Mouse (Mus musculus): ENCODE results near the gene Vwa5b2. TPM values are rescaled to one million over a fixed set of nuclear protein-coding genes. Genes with fewer than 3 reads are reported as not detected.

Vwa5b2 gene
- polyA plus RNA-seq, 1 experiment from 2014 or later, result 2.2 TPM

- ATAC-seq (ENCODE audit: low read depth), result no peak
- Histone ChIP-seq H3K9ac (ENCODE audit: low read depth, low read length) (no peak overlapping the region), H3K36me3 (ENCODE audit: control insufficient read depth, insufficient read depth, low read length) (no peaks in the 10 kb centered on the region), H3K4me3 (ENCODE audit: low read depth, low read length) (no peak overlapping the region), H3K27ac (replicated peaks; ENCODE audit: low read depth, low read length) (no peak overlapping the region), H3K4me1 (ENCODE audit: control insufficient read depth, insufficient read depth, low read length) (no peaks in the 10 kb centered on the region), H3K4me2 (ENCODE audit: low read depth, low read length) (no peak overlapping the region), H3K9me3 (ENCODE audit: control insufficient read depth, low read length) (no peaks in the 10 kb centered on the region), H3K27me3 (replicated peaks; ENCODE audit: control insufficient read depth, insufficient read depth, low read length) (peaks cover 34% of the 10 kb centered on the region)
- 92% methylated on average over 4 of the region's 4 CpGs for WGBS
- DNase-seq (ENCODE audit: low spot score), result no peak
Measured at GRCm38 (mm10) chr16:20595737-20596136, 6.5 kb downstream of the Vwa5b2 start.

GRCm38 (mm10) chr16:20596687-20597441, 7.6 kb downstream of the Vwa5b2 start:
- no peak overlapping the region for H3K27ac ChIP-seq (replicated peaks; ENCODE audit: low read depth, low read length)
- no peaks in the 10 kb centered on the region for H3K4me1 ChIP-seq (ENCODE audit: control insufficient read depth, insufficient read depth, low read length)
- no peaks in the 10 kb centered on the region for H3K36me3 ChIP-seq (ENCODE audit: control insufficient read depth, insufficient read depth, low read length)
- H3K4me2 ChIP-seq (ENCODE audit: low read depth, low read length), result no peak overlapping the region
- DNase-seq (ENCODE audit: low spot score), result no peak
- peaks cover 22% of the 10 kb centered on the region for H3K27me3 ChIP-seq (replicated peaks; ENCODE audit: control insufficient read depth, insufficient read depth, low read length)
- no peak overlapping the region for H3K9ac ChIP-seq (ENCODE audit: low read depth, low read length)
- no peak for ATAC-seq (ENCODE audit: low read depth)
- WGBS, result 46% methylated on average over 7 of the region's 7 CpGs
- no peak overlapping the region for H3K4me3 ChIP-seq (ENCODE audit: low read depth, low read length)
- no peaks in the 10 kb centered on the region for H3K9me3 ChIP-seq (ENCODE audit: control insufficient read depth, low read length)

DNA sequence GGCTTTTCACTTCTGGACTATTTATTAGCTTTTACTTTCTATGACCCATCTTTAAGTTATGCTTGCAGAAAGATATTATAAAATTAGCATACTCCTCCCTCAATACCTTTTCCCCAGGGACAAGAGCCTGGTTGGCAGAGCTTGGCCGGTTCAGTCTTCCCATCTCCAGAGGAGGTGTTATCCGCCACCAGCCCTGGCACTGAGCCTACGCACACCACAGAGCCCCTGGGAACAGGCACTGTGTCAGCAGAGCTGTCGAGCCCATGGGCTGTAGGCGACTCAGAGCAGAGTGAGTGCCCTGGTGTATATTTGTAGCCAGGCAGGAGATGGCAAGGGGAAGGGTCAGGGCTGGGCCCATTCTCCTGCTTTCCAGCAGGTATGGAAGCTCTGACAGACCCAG, 11.2 kb downstream of the Vwa5b2 start:
- DNase-seq (ENCODE audit: low spot score) (peak; percentile 14), ATAC-seq (ENCODE audit: low read depth) (no peak)
- peaks cover 13% of the 10 kb centered on the region; the same call in 1 of the 2 replicates for H3K36me3 ChIP-seq (ENCODE audit: control insufficient read depth, insufficient read depth, low read length)
- no peak overlapping the region for H3K4me3 ChIP-seq (ENCODE audit: low read depth, low read length)
- H3K4me2 ChIP-seq (ENCODE audit: low read depth, low read length), result no peak overlapping the region
- H3K4me1 ChIP-seq (ENCODE audit: control insufficient read depth, insufficient read depth, low read length), result no peaks in the 10 kb centered on the region
- WGBS, result 67% methylated on average over 5 of the region's 5 CpGs
- no peaks in the 10 kb centered on the region for H3K27me3 ChIP-seq (replicated peaks; ENCODE audit: control insufficient read depth, insufficient read depth, low read length)
- no peak overlapping the region for H3K27ac ChIP-seq (replicated peaks; ENCODE audit: low read depth, low read length)
- no peaks in the 10 kb centered on the region for H3K9me3 ChIP-seq (ENCODE audit: control insufficient read depth, low read length)
- H3K9ac ChIP-seq (ENCODE audit: low read depth, low read length), result no peak overlapping the region

DNA sequence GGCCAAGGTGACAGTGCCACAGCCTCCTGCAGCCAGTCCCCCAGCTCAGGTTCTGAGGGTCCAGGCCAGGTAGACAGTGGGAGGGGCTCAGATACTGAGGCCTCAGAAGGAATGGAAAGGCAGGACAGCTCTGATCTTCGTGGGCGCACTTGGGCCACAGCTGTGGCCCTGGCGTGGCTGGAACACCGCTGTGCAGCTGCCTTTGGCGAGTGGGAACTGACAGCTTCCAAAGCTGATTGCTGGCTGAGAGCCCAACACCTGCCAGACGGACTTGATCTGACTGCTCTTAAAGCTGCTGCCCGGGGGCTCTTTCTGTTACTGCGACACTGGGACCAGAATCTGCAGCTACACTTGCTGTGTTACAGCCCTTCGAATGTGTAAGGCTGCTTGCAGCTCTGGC, 15.4 kb downstream of the Vwa5b2 start:
- Histone ChIP-seq H3K27me3 (replicated peaks; ENCODE audit: control insufficient read depth, insufficient read depth, low read length) (no peaks in the 10 kb centered on the region), H3K4me3 (ENCODE audit: low read depth, low read length) (no peak overlapping the region), H3K9me3 (ENCODE audit: control insufficient read depth, low read length) (no peaks in the 10 kb centered on the region), H3K4me2 (ENCODE audit: low read depth, low read length) (no peak overlapping the region), H3K27ac (replicated peaks; ENCODE audit: low read depth, low read length) (no peak overlapping the region), H3K4me1 (ENCODE audit: control insufficient read depth, insufficient read depth, low read length) (no peaks in the 10 kb centered on the region), H3K9ac (ENCODE audit: low read depth, low read length) (no peak overlapping the region), H3K36me3 (ENCODE audit: control insufficient read depth, insufficient read depth, low read length) (peaks cover 37% of the 10 kb centered on the region)
- ATAC-seq (ENCODE audit: low read depth), result peak; percentile 62; the same call in 1 of the 2 replicates
- peak; percentile 88 for DNase-seq (ENCODE audit: low spot score)
- WGBS, result 58% methylated on average over 8 of the region's 9 CpGs

GRCm38 (mm10) chr16:20610501-20611356, 21.5 kb downstream of the Vwa5b2 start:
- Histone ChIP-seq H3K4me2 (ENCODE audit: low read depth, low read length) (peak overlapping the region; percentile 84), H3K9ac (ENCODE audit: low read depth, low read length) (peak overlapping the region; percentile 83), H3K4me1 (ENCODE audit: control insufficient read depth, insufficient read depth, low read length) (peaks cover 11% of the 10 kb centered on the region), H3K36me3 (ENCODE audit: control insufficient read depth, insufficient read depth, low read length) (peaks cover 22% of the 10 kb centered on the region), H3K27me3 (replicated peaks; ENCODE audit: control insufficient read depth, insufficient read depth, low read length) (no peaks in the 10 kb centered on the region), H3K4me3 (ENCODE audit: low read depth, low read length) (peak overlapping the region; percentile 84), H3K9me3 (ENCODE audit: control insufficient read depth, low read length) (no peaks in the 10 kb centered on the region), H3K27ac (replicated peaks; ENCODE audit: low read depth, low read length) (peak overlapping the region; percentile 56)
- ATAC-seq (ENCODE audit: low read depth), result peak; percentile 74
- 1% methylated on average over 28 of the region's 28 CpGs for WGBS
- DNase-seq (ENCODE audit: low spot score), result peak; percentile 89

DNA sequence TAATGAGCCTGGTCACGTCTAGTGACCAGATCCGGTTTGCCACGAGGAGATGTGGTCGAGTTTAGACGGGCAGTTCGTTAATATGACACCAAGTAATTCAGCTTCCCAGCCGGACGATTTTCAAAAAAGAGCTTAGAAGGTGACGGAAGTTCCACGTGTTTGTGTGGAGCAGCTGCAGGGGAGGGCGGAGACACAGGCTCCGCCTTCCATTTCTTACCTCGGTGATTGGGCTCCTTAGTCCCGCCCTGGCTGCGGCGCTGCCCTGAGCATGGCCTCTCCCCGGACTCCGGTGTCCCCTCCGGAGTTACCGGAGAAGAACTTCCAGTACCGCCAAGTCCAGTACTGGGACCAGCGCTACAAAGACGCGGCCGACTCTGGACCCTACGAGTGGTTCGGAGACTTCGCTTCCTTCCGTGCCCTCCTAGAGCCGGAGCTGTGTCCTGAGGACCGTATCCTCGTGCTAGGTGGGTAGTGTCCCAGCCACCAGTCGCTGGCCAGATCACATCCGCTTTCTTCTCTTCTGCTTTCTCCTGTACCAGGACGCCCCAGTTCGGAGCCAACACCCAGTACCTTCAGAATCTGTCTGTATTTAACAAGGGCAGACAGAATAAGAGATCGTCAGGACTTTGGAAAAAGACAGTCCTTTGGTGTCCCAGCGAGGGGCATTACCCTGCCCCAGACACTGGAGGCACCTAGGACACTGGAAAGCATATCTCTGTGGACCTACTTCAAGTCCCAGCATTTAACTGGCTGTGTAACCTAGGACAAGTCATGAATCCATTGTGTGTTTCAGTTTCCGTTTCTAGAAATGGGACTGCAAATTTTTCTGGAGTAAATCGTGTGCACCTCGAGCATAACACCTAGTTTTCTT, 22.3 kb downstream of the Vwa5b2 start, which contains the start of the genes Eef1akmt4, Gm49333 and Alg3:
TSS of gene Eef1akmt4 (plus strand) at position 237 of the 871 bp plus-strand sequence.
TSS of gene Gm49333 (plus strand) at position 254 of the 871 bp plus-strand sequence.
TSS of gene Alg3 (minus strand) at position 379 of the 871 bp plus-strand sequence.
- peak within 1 kb of the TSS; percentile 83 for H3K9ac ChIP-seq (ENCODE audit: low read depth, low read length)
- no peaks in the 10 kb centered on the region for H3K9me3 ChIP-seq (ENCODE audit: control insufficient read depth, low read length)
- no peaks in the 10 kb centered on the region for H3K27me3 ChIP-seq (replicated peaks; ENCODE audit: control insufficient read depth, insufficient read depth, low read length)

GRCm38 (mm10) chr16:20619541-20620398, 30.5 kb downstream of the Vwa5b2 start:
- peaks cover 20% of the 10 kb centered on the region for H3K4me1 ChIP-seq (ENCODE audit: control insufficient read depth, insufficient read depth, low read length)
- 11% methylated on average over 16 of the region's 83 CpGs for WGBS
- peaks cover 31% of the 10 kb centered on the region for H3K27me3 ChIP-seq (replicated peaks; ENCODE audit: control insufficient read depth, insufficient read depth, low read length)
- peak; percentile 54 for DNase-seq (ENCODE audit: low spot score)
- no peak overlapping the region for H3K27ac ChIP-seq (replicated peaks; ENCODE audit: low read depth, low read length)
- no peaks in the 10 kb centered on the region for H3K36me3 ChIP-seq (ENCODE audit: control insufficient read depth, insufficient read depth, low read length)
- H3K4me2 ChIP-seq (ENCODE audit: low read depth, low read length), result peak overlapping the region; percentile 99
- no peaks in the 10 kb centered on the region for H3K9me3 ChIP-seq (ENCODE audit: control insufficient read depth, low read length)
- peak overlapping the region; percentile 74 for H3K4me3 ChIP-seq (ENCODE audit: low read depth, low read length)
- peak; percentile 52 for ATAC-seq (ENCODE audit: low read depth)
- peak overlapping the region; percentile 75; the same call in 1 of the 2 replicates for H3K9ac ChIP-seq (ENCODE audit: low read depth, low read length)

More for the DNA sequence above, 22.3 kb downstream of the Vwa5b2 start, which contains the start of the genes Eef1akmt4, Gm49333 and Alg3:
- DNase-seq (ENCODE audit: low spot score) (peak; percentile 97), ATAC-seq (ENCODE audit: low read depth) (peak; percentile 97)
- H3K27ac ChIP-seq (replicated peaks; ENCODE audit: low read depth, low read length), result peak within 1 kb of the TSS; percentile 56
- H3K36me3 ChIP-seq (ENCODE audit: control insufficient read depth, insufficient read depth, low read length), result peaks cover 13% of the 10 kb centered on the region
- peaks cover 11% of the 10 kb centered on the region for H3K4me1 ChIP-seq (ENCODE audit: control insufficient read depth, insufficient read depth, low read length)
- H3K4me2 ChIP-seq (ENCODE audit: low read depth, low read length), result peak within 1 kb of the TSS; percentile 84
- WGBS, result 2% methylated on average over 40 of the region's 41 CpGs
- H3K4me3 ChIP-seq (ENCODE audit: low read depth, low read length), result peak within 1 kb of the TSS; percentile 84
